Mouse (Mus musculus): ENCODE data around the gene Neil1.

Gene Neil1

DNA sequence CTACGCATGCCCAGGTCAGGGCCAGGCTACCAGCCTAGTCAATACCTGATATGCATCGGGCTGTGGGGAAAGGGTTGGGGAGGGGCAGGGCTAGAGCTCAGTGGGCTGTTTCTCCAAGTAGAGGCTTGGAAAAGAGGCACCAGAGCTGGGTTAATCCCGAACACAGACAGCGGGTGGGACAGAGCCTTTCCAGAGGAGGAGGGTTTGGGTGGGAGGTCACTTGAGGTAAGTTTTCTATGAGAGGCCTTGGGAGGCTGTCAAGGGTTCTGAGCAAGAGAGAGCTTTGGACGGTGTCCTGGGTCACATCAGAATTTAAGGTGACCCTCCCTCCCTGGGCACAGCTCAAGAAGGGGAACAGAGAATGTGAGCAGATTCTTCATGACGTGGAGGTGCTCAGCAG lies 9.6 kb downstream of the Neil1 start:
- no peak for DNase-seq

DNA sequence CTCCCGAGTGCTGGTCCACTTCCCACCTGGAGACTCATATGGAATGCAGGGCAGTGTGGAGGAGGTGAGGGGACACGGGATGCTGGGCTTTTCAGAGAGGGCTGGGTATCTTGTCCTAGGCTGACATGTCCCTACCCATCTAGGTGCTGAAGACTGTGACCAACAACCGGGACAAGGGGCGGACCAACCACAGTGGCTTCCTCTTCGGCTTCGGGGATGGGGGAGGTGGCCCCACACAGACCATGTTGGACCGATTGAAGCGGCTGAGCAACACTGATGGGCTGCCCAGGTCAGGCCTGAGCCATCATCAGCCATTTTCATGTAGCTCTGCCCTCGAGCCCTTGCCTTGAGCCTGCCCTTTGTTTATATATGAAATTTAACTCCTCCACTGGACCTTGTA lies 10.3 kb downstream of the Neil1 start:
- DNase-seq = no peak

DNA sequence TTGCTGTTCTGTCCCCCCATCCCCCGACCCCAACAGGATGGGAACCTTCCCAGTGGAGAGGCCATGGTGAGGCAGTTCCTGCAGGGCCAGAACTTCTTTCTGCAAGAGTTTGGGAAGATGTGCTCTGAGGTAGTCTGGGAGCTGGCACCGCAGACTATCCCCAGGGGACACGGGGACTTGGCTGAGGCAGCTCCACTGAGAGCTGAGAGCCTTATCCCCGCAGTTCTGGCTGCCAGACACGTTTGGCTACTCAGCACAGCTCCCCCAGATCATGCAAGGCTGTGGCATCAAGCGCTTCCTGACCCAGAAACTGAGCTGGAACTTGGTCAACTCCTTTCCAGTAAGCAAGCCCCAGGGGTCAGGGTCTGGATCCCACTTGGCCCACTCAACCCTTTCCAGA lies 10.9 kb downstream of the Neil1 start:
- peak in 1 of 2 experiments; percentile 42 for DNase-seq

DNA sequence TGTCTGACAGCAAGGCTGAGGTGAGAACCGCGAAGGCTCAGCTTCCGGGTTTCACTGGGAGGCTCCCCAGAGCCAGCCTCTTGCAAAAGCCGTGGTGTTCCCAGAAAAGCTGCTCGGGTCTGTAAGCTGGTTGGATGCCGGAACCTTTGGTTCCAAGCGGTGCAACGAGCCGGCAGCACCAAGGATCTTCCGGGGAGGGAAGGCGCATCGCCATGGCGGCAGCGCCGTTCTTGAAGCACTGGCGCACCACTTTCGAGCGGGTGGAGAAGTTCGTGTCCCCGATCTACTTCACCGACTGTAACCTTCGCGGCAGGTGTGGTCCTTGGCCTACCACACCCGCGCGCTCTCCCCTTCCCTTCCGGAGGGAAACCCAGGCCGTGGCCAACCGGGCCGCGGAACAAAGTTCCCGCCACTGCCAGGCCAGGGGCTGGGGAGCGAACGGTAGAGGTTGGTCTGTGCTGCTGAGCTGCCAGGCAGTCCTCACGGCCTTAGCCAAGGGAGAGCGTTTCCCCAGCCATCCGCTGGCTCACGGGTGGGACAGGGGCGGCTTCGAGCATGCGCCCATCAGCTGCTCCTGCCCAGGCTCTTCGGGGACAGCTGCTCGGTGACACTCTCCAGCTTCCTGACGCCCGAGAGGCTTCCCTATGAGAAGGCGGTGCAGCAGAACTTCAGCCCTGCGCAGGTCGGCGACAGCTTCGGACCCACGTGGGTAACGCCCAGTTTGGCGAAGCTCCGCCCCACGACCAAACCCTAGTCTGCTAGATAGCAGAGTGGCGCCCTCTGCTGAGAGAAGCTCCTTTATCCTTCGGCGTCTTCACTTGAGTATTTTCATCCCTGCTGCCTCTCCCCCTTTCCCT lies 17.3 kb downstream of the Neil1 start, which contains the start of gene Man2c1:
TSS of gene Man2c1 (plus strand) at position 114 of the 857 bp plus-strand sequence.
- peak; percentile 98 for DNase-seq

DNA sequence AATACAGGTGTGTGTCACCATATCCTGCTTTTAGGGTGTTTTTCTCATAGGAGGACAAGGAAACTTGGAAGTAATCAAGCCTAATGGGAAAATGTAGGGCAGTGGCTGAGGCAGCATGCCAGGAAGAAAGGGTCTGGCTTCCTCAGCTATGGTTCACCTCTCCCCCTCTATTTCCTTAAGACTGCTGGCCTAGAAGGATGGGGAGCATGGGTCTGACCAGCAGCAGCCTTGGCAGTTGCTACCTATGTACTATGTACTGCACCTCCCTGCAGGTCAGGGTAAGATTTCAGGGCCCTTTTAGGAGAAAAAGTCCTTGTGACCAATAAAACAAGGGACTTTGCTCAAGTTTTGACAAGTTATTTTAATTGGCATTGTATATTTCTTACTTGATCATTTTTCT lies 18.5 kb downstream of the Neil1 start:
- no peak for DNase-seq

DNA sequence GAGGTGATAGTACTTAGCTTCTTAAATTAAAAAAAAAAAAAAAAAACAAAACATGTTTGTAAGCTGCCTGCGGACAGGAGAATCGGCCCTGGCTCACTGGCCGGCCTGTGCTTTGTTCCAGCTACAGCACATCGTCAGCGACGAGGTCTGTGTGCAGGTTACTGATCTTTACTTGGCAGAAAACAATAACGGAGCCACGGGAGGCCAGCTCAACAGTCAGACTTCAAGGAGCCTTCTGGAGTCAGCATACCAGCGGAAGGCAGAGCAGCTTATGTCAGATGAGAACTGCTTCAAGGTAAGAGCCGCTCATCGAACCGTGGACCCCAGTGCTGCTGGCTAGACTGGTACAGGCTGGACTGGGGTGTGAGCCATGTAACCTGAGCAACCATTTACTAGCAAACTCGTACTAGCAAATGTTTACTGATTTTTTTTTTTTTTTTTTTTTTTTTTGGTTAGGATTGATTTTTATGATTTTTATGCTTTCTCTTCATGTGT lies 30.8 kb downstream of the Neil1 start:
- no peak for DNase-seq
